Mouse (Mus musculus) G1E-ER4 (cell line): ENCODE data around the gene Hoga1. TPM values are rescaled to one million over a fixed set of nuclear protein-coding genes. Genes with fewer than 3 reads are reported as not detected.

Experiments used
- GATA1 ChIP-seq: IDR thresholded peaks from one replicate; pipeline ENCODE4 v1.8.0; 2012; ENCODE audit warnings: low read length, inconsistent platforms
- polyA plus RNA-seq: library from polyadenylated mRNA; stranded (reverse); fragments of >175 nt; gene quantifications from 2 replicates; pipeline ENCODE4 v1.2.3, GENCODE M21; 2012

Gene Hoga1
- polyA plus RNA-seq, 1 experiment = not detected

DNA sequence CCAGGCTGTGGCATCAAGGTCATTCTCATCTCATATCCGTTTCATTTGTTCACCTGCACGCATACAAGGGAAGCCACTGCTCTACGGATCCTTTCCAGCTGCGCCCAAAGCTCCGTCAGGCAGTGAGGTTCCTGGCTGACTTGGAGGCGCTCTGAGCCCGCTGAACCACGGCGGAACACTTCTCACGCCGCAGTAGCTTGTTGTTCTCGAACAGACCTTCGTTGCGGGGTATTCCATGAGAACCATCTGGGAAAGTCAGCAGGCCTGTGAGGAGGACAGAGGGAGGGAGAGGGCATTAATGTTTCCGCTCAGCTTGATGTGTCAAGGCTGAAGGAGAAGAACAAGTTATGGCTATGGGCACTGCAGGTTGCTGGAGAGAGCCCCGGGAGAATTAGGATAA, 30.6 kb downstream of the Hoga1 start:
- no peak for TF ChIP-seq GATA1

DNA sequence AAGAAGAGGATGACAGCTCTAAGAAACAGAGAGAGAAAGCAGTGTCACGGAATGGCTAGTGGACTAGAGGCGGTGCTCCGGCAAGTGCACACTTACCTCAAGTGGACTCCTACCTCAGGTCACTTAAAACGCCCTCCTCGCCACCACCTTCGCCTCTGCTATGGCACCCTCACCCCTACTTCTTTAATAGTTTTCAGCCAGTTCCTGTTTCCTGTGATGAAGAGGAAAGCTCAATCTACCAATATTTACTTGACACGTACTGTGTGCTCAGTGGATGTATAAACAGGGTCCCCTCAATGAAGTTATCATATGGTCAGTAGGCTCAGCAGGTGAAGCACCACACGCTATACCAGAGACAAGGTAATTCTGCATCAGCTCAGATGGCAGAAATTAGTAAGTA, 33.2 kb downstream of the Hoga1 start:
- TF ChIP-seq GATA1 = no peak

DNA sequence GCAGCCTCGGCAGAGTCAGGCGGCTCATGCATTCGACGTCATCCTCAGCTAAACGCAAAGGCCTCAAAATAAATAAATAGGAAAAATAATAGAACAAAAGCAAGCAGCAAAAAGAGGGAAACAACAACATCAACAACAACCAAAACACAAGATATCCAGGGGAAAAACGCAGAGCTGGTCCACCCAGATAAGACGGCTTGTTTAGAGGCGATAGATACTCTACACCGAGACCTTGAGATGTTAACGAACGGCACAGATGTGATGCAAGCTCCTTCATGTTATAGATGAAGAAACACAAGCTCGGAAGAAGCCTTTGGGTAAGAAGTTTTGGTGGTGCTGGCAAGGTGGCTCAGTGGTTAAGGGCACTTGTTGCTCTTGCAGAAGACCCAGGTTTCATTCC, 33.6 kb downstream of the Hoga1 start:
- no peak for TF ChIP-seq GATA1

DNA sequence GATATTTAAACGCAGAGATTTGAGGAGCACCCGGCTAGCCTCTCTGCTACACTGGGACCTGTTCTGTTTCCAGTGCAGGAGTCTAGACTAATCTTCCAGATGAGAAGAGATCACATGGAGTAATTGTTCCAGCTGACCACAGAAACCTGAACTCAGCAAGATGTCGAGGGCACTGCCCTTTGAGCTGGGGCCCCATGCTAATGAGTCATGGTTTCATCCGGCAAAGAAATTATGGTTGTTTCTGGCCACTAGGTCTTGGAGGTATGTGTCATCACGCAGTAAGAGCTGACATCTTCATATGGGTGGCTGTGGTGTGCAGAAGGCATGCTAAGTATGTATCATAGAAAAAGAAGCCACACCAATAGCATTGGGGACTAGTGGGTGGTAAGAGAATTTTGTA, 34.5 kb downstream of the Hoga1 start:
- no peak for TF ChIP-seq GATA1

DNA sequence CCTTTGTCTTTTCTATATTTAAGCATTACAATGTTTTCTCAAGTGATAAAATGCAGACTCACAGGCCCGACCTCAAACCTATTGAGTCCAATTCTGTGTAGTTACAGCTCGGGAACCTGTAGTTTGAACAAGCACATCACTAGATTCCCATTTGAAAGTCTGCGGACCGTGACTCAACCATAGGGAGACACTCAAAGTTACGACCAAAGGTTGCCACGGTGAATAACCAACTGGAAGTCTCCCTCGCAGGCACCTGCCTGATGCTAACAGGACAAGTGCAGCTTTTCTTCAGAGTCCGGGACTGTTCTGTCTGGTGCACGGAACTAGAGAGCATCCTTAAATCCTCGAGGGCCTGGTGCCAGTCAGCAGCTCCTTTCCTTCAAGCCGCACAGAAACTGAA, 35.1 kb downstream of the Hoga1 start:
- no peak for TF ChIP-seq GATA1

DNA sequence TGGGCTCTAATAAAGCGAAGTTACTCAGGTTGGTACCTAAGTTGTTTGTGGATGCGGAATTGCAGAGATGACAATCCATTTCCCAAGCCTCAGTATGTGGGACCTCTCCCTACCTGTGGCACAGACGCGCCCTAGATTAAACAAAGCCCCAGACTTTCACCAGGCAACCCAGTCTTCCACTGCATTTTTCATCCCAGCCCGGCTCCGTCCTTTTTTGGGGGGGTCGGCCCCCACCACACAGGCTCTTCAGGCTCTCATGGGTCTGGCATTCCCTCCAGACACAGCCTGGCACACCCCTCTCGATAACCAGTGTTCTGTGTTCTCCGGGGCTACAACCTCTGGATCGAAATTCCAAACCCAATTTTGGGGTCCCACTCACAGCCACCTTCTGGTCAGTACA, 40.3 kb downstream of the Hoga1 start:
- TF ChIP-seq GATA1 = no peak

DNA sequence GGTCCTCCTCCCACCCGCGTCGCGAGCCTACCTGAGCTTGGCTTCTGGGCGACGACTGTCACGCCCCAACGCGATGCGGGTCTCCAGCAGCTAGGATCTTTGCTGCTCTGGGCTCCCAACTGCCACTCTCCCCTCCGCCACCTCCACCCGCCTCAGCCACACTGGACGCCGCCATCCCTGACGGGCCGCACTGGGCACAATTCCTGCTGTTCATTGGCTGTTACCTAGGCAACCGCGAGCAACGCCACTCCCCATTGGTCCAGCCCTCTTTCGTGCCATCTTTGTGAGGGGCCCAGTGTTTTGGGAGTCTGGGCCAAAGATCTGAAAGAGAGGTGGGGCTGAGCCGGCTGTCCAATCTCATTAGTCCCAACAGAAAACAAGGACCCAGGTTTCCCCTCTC, 40.8 kb downstream of the Hoga1 start, which contains the start of gene Morn4:
Gene Morn4 (minus strand): TSS at position 192 of the 400 bp plus-strand sequence.
- TF ChIP-seq GATA1 = no peak

DNA sequence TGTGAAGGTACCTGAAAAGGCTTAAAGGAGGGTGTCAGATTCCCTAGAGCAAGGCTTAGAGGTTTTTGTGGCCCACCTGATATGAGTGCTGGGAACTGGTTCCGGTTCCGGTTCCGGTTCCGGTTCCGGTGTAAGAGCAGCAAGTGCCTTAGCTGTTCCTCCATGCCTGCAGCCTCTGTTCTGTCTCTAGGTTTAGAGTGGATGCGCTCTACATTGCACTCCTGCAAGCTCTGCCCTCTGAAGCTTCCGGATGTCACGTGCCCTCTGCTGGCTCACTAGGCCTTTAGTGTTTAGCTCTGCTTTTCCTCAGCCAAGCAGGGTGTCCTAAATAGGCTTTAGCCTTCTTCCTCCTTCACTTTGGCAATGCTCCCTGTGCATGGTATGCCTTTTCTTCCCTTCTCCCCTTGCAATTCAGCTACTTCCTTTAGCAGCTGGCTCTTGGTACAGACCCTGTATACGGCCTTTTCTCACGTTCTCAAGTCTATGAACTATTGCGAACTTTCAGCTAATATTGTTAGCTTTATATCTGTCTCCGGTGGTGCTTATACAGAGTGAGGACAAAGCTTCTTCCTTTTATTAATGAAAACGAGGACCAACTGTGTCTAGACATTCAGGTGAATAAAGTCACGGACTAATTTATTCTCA, 43.8 kb downstream of the Hoga1 start:
- no peak for TF ChIP-seq GATA1

DNA sequence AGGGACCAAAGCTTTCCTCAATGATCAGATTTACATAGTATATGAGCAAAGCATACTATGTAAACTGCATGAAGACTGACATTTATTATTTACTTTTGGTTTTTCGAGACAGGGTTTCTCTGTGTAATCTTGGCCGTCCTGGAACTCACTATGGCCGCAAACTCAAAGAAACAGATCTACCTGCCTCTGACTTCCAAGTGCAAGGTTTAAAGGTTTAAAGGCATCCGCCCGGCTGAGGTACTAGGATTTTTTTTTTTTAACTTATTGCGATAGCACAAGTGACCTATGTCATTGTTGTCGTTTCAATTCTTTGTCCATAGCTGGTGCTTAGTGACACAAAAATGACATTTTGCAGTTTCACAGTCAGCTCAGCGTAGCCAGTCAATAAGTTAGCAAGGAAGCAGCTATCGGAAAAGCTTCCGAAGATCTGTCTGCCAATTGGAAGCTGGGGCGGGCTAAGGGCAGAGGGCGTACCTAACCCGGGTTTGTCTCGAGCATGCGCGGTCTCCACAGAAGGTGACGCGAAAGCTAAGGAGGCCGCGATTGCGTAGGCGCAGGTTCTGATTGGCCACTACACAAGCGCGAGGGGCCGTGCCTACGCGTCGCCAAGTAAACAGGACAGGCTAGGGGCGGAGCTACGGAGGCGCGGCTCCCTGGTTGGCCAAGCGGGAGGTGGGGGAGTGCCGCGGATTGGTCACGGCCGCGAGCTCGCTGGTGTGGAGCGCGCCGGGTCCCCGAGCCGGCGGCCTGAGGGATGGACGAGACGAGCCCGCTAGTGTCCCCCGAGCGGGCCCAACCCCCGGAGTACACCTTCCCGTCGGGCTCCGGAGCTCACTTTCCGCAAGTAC, 44.6 kb downstream of the Hoga1 start, which contains the start of gene Pi4k2a:
Gene Pi4k2a (plus strand): TSS at position 723 of the 848 bp plus-strand sequence.
- TF ChIP-seq GATA1 = no peak

DNA sequence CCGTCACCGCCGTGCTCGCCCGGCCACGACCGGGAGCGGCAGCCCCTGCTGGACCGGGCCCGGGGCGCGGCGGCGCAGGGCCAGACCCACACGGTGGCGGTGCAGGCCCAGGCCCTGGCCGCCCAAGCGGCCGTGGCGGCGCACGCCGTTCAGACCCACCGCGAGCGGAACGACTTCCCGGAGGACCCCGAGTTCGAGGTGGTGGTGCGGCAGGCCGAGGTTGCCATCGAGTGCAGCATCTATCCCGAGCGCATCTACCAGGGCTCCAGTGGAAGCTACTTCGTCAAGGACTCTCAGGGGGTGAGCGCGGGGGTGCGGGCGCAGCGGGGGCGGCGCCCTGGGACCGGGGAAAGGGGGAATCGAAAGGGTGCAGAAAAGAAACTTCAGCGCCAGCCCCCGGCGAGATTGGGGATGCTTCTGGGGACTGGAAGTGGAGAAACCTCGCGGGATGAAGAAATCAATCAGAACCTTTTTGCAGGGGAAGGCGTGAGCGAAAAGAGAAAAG, 45.3 kb downstream of the Hoga1 start:
- TF ChIP-seq GATA1 = no peak

DNA sequence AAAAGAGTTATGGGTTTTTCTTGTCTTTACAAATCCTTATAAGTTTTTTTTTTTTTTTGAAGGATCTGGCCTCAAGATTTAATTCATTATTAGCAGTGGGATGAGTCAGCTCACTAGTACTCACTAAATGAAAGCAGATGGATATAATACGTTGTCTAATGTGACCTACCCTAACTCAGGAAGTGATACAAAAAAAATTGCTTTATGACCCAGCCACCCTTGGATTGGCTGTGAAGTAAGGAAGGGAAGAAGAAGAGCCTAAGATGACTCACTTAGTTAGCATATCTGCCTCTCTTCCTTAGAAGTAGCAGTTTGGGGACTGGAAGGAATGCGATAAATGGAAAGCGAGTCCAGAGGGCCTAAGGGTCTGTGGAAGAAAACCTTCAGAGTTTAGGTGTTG, 54.0 kb downstream of the Hoga1 start:
- TF ChIP-seq GATA1 = no peak

DNA sequence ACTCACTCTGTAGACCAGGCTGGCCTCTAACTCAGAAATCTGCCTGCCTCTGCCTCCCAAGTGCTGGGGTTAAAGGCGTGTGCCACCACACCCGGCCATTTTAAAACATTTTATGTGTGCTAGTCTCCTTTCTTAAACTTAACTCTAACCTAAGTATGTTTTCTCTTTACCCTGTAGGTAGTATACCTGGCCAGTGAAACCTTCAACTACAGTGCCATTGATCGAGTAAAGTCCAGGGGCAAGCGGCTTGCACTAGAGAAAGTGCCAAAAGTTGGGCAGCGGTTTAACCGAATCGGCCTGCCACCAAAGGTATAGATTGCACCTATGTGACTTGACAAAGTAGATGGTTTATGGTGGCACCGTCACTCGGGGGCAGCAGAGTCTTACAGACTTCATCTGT, 59.3 kb downstream of the Hoga1 start:
- no peak for TF ChIP-seq GATA1

DNA sequence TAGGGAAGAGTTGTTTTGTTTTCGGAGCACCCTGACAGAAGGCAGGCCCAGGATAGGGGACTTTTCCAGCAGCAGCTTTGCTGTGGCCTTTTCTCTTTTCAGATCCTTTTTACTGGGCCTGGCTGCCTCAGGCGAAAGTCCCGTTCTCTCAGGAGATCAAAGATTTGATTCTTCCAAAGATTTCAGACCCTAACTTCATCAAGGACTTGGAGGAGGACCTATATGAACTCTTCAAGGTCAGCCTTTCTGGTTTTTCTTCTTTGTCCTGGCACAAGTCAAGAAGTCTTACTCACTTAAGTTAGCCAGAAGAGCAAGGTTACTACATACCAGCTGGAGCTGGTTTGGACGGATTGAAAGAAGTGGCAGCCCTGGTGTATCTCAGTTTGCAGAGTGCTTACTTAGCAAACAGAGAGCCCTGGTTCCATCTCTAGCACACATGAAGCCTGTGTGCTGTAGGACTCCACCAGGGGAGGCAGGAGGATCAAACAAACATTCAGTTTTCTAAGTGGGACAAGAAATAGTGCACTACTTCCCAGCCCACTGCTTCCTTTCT, 70.4 kb downstream of the Hoga1 start:
- TF ChIP-seq GATA1 = no peak

DNA sequence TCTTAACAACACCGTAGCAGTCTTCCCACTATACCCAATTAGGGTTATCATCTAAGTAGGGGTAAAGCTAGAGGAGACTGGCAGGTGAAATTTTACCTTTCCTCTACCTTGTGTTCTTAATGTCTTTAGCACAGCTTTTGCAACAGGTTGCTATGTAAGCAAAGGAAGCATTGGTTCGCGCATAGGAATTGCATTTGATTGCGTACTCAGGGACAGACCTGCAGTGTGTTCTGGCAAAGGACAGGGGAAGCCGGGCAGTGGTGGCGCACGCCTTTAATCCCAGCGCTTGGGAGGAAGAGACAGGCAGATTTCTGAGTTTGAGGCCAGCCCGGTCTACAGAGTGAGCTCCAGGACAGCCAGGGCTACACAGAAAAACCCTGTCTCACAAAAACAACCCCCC, 72.7 kb downstream of the Hoga1 start:
- no peak for TF ChIP-seq GATA1

DNA sequence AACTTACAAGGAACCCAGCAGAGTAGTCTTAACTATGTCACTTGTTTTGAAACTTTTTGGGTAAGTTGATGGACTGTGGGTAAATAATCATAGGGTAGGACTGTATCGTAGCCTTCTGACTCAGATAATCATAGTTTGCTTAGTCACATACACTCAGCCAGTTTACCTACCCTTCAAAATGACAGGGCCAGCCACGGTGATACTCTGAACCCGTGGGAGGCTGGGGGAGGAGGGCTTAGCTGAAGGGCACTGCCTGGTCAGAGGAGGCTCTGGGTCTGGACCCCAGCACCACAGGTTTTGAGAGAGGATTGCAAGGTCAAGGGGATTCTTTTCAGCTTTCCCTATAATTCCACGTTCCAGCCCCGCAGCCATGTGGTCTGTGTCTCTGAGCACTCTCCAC, 73.2 kb downstream of the Hoga1 start:
- TF ChIP-seq GATA1 = no peak

DNA sequence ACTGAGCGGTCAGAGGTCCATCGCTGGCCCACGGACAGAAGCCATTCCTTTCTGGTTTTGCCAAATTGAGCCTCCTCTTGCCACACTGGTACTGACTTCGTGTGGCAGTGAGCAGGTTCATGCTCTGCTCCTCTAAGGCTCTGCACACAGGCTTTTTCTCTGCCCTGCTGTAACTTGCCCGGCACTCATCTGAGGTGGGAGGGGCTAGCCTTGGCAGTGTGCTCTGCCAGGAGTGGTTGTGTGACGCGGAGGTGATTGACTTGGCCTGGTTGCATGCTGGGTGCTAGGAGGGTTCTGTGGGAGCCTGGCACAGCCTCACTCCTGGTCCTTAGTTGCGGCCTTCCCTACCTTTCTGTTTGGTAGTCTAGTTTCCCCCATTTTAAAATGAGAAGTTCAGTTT, 75.0 kb downstream of the Hoga1 start:
- no peak for TF ChIP-seq GATA1

Other genes with a start within 250 kb of the Hoga1 start
- gene Arhgap19, start 243.6 kb upstream of the Hoga1 start, polyA plus RNA-seq = 8.4 and 13.1 TPM in 2 replicates
- gene Frat1, start 215.6 kb upstream of the Hoga1 start, polyA plus RNA-seq = 65.6 and 72.2 TPM in 2 replicates
- 59.0 and 72.3 TPM in 2 replicates for gene Frat2, start 197.5 kb upstream of the Hoga1 start, polyA plus RNA-seq
- gene Rrp12, start 149.4 kb upstream of the Hoga1 start, polyA plus RNA-seq = 45.6 and 48.0 TPM in 2 replicates
- 425 and 461 TPM in 2 replicates for gene Pgam1, start 133.7 kb upstream of the Hoga1 start, polyA plus RNA-seq
- gene Exosc1, start 112.2 kb upstream of the Hoga1 start, polyA plus RNA-seq = 20.9 and 28.0 TPM in 2 replicates
- gene Zdhhc16, start 112.1 kb upstream of the Hoga1 start, polyA plus RNA-seq = 27.4 and 39.9 TPM in 2 replicates
- gene Mms19, start 64.5 kb upstream of the Hoga1 start, polyA plus RNA-seq = 11.9 and 12.0 TPM in 2 replicates
- 2.3 and 2.6 TPM in 2 replicates for gene Ubtd1, start 63.8 kb upstream of the Hoga1 start, polyA plus RNA-seq
- not detected in 2 replicates for gene Ankrd2, start 9.6 kb upstream of the Hoga1 start, polyA plus RNA-seq
- gene 4933411K16Rik, start 6.6 kb downstream of the Hoga1 start, polyA plus RNA-seq = not detected in 2 replicates
- 1.4 and 1.6 TPM in 2 replicates for gene Morn4, start 40.7 kb downstream of the Hoga1 start, polyA plus RNA-seq
- 17.5 and 18.9 TPM in 2 replicates for gene Pi4k2a, start 44.9 kb downstream of the Hoga1 start, polyA plus RNA-seq
- 81.4 and 107 TPM in 2 replicates for gene Avpi1, start 83.4 kb downstream of the Hoga1 start, polyA plus RNA-seq
- not detected in 2 replicates for gene Marveld1, start 101.8 kb downstream of the Hoga1 start, polyA plus RNA-seq
- 11.8 and 12.3 TPM in 2 replicates for gene Zfyve27, start 118.3 kb downstream of the Hoga1 start, polyA plus RNA-seq
- gene Sfrp5, start 156.6 kb downstream of the Hoga1 start, polyA plus RNA-seq = not detected in 2 replicates
- gene Golga7b, start 202.0 kb downstream of the Hoga1 start, polyA plus RNA-seq = 0.02 TPM in 1 of 2 replicates, not detected in the other